Mouse (Mus musculus) spleen, postnatal 10 days (tissue): ENCODE data around the gene Aarsd1.
"Not testable (repeated sequence)": the region's sequence is repeated elsewhere in the genome, so short reads cannot be mapped to it uniquely, and the experiment has no call there.

Experiments used
- DNase-seq, 2 experiments: peaks; one replicate each; pipeline ENCODE4 v3.0.0; 2021 to 2022; ENCODE audit warnings: low spot score in 2 of 2

The Aarsd1 gene

GRCm38 (mm10) chr11:101378926-101379325 is 38.5 kb downstream of the Aarsd1 start:
- no peak for DNase-seq

- DNase-seq, result not testable (repeated sequence)
These were observed 39.2 kb downstream of the Aarsd1 start for GRCm38 (mm10) chr11:101378196-101378595.

- no peak for DNase-seq
These were observed 42.9 kb downstream of the Aarsd1 start for GRCm38 (mm10) chr11:101374421-101374938.

GRCm38 (mm10) chr11:101370141-101370540 is 47.3 kb downstream of the Aarsd1 start:
- DNase-seq, result no peak

DNA sequence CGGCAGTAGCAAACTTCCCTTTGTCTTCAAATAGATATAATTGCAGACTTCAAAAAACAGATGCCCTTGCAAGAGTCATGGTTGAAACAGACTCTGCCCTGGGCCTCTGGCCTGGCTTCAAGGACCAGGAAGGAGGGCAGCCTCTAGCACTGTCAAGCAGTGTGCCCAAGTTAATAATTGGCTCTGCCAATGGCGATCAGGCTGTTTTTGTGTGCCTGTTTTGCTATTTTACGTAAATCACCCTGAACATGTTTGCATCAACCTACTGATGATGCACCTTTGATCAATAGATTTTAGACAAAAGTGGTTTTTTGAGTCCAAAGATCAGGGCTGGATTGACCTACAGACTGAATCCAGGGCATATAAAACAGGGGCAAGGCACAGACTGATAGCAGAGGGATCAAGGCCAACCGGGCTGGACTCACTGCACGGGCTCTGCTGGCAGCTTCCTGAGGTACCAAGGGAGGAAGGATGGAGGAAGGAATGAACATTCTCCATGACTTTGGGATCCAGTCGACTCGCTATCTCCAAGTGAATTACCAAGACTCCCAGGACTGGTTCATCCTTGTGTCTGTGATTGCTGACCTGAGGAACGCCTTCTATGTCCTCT is 50.0 kb downstream of the Aarsd1 start, which contains the start of gene G6pc:
G6pc (plus strand) TSS at position 236 of the 610 bp plus-strand sequence.
- DNase-seq, result no peak

- DNase-seq, result no peak
These were observed 52.9 kb downstream of the Aarsd1 start for GRCm38 (mm10) chr11:101364531-101364931.

GRCm38 (mm10) chr11:101360651-101361113 is 56.7 kb downstream of the Aarsd1 start:
- no peak for DNase-seq

- no peak for DNase-seq
These were observed 57.6 kb downstream of the Aarsd1 start for GRCm38 (mm10) chr11:101359776-101360175.

- DNase-seq, result no peak
These were observed 59.8 kb downstream of the Aarsd1 start for GRCm38 (mm10) chr11:101357505-101358182.
